Mouse (Mus musculus) liver, postnatal 0 days (tissue): ENCODE measurements at regions not wholly inside any gene's neighbourhood (a gene's known extent, or its start where the extent isn't known, plus 50 kb on each side); places are given as distances from the start of the nearest gene placed in this dataset.

ENCODE experiments used
- CTCF ChIP-seq: sonication (generic); IDR thresholded peaks from 2 replicates; pipeline ENCODE4 v1.5.1; 2016; ENCODE audit warnings: antibody characterized with exemption, low read depth
- EP300 ChIP-seq: IDR thresholded peaks from 2 replicates; pipeline ENCODE4 v1.6.1; 2016; ENCODE audit warnings: antibody characterized with exemption, low read depth, mild to moderate bottlenecking

DNA sequence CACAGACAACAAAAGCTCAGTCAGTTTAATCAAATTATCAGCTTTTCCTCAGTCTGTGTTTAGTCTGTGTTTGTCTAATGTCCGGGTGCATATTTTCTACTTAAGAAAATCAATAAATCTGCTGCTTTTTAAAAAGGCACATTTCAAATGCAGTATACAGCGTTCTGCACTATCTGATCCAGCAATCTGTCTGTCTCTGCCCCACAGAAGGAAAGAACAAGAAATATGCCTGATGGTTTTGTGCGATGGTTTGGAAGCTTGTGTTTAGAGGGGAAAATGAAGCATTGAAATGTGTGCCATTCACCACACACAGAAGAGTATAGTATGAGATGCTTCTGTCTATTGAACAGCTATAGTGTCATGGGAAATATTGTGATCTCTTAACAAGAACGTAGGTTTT lies 601.7 kb upstream of the Mef2c start:
- TF ChIP-seq CTCF: no peak
- TF ChIP-seq EP300: no peak
